In genomic region chr8:5964299-5964698, GRCm38 (mm10) we compare ENCODE assay signal across 22 mouse cellular contexts.
DNase-seq lines count a peak whose midpoint lies in the region; ATAC-seq and TF ChIP-seq lines count a peak whose summit lies in the region.
"Had no signal": no experiment of that assay in that cellular context is flagged by ENCODE, and none has a peak within 500 bp of the region (broad histone marks: within the 10 kb centered on the region; RNA-seq: fewer than 3 reads in every experiment).

No protein-coding gene starts in this region.

- H3K27ac ChIP-seq in stomach, embryonic 14.5 days (ENCODE audit: low read length), result no peak overlapping the region
- H3K27ac ChIP-seq in stomach, postnatal 0 days (replicated peaks), result no peak overlapping the region
- H3K27ac ChIP-seq in stomach, embryonic 15.5 days, result no peak overlapping the region
- no peak overlapping the region for H3K27ac ChIP-seq in stomach, embryonic 16.5 days (ENCODE audit: low read length)
- H3K27ac ChIP-seq in intestine, embryonic 15.5 days, result no peak overlapping the region

- TF ChIP-seq CTCF in stomach, postnatal 0 days (IDR thresholded peaks at IDR 0.05; ENCODE audit: low read depth), result no peak

- H3K9me3 ChIP-seq in stomach, embryonic 14.5 days (ENCODE audit: control insufficient read depth, low read depth, low read length), result no peaks in the 10 kb centered on the region
- no peaks in the 10 kb centered on the region for H3K9me3 ChIP-seq in stomach, postnatal 0 days (ENCODE audit: control insufficient read depth, low read length)
- H3K9me3 ChIP-seq in stomach, embryonic 15.5 days, result no peaks in the 10 kb centered on the region
- H3K9me3 ChIP-seq in stomach, embryonic 16.5 days (replicated peaks; ENCODE audit: control insufficient read depth, low read length), result no peaks in the 10 kb centered on the region
- H3K9me3 ChIP-seq in intestine, embryonic 15.5 days, result no peaks in the 10 kb centered on the region
- H3K9me3 ChIP-seq: G1E had no signal

- no peaks in the 10 kb centered on the region for H3K4me1 ChIP-seq in stomach, embryonic 14.5 days (ENCODE audit: control insufficient read depth, insufficient read depth, low read length)
- no peaks in the 10 kb centered on the region for H3K4me1 ChIP-seq in stomach, postnatal 0 days (replicated peaks; ENCODE audit: control insufficient read depth, insufficient read depth)
- H3K4me1 ChIP-seq in stomach, embryonic 15.5 days, result no peaks in the 10 kb centered on the region
- no peaks in the 10 kb centered on the region for H3K4me1 ChIP-seq in stomach, embryonic 16.5 days (ENCODE audit: control insufficient read depth, insufficient read depth, low read length)
- H3K4me1 ChIP-seq in intestine, embryonic 15.5 days (replicated peaks), result no peaks in the 10 kb centered on the region

- H3K4me3 ChIP-seq in stomach, embryonic 14.5 days (ENCODE audit: low read depth, low read length), result no peak overlapping the region
- no peak overlapping the region for H3K4me3 ChIP-seq in stomach, postnatal 0 days (ENCODE audit: low read depth, low read length)
- H3K4me3 ChIP-seq in stomach, embryonic 15.5 days (replicated peaks), result no peak overlapping the region
- H3K4me3 ChIP-seq in stomach, embryonic 16.5 days (replicated peaks; ENCODE audit: low read length), result no peak overlapping the region
- H3K4me3 ChIP-seq in intestine, embryonic 15.5 days (replicated peaks), result no peak overlapping the region

- H3K36me3 ChIP-seq in stomach, embryonic 14.5 days (ENCODE audit: control insufficient read depth, insufficient read depth, low read length), result no peaks in the 10 kb centered on the region
- no peaks in the 10 kb centered on the region for H3K36me3 ChIP-seq in stomach, postnatal 0 days (ENCODE audit: control insufficient read depth, insufficient read depth, low read length)
- no peaks in the 10 kb centered on the region for H3K36me3 ChIP-seq in stomach, embryonic 15.5 days
- no peaks in the 10 kb centered on the region for H3K36me3 ChIP-seq in stomach, embryonic 16.5 days (ENCODE audit: control insufficient read depth, insufficient read depth, low read length)
- no peaks in the 10 kb centered on the region for H3K36me3 ChIP-seq in intestine, embryonic 15.5 days
- H3K36me3 ChIP-seq: G1E had no signal

- no peaks in the 10 kb centered on the region for H3K27me3 ChIP-seq in stomach, embryonic 14.5 days (ENCODE audit: control insufficient read depth, insufficient read depth, low read length)
- no peaks in the 10 kb centered on the region for H3K27me3 ChIP-seq in stomach, postnatal 0 days (ENCODE audit: control insufficient read depth, insufficient read depth, low read length)
- no peaks in the 10 kb centered on the region for H3K27me3 ChIP-seq in stomach, embryonic 15.5 days (replicated peaks)
- no peaks in the 10 kb centered on the region for H3K27me3 ChIP-seq in stomach, embryonic 16.5 days (ENCODE audit: control insufficient read depth, insufficient read depth, low read length)
- H3K27me3 ChIP-seq in intestine, embryonic 15.5 days (replicated peaks), result no peaks in the 10 kb centered on the region
- H3K27me3 ChIP-seq: CH12.LX, Patski had no signal

- no peak overlapping the region for H3K9ac ChIP-seq in stomach, embryonic 14.5 days (replicated peaks; ENCODE audit: low read depth, low read length)
- no peak overlapping the region for H3K9ac ChIP-seq in stomach, postnatal 0 days (ENCODE audit: low read length)
- H3K9ac ChIP-seq in stomach, embryonic 15.5 days, result no peak overlapping the region
- H3K9ac ChIP-seq in stomach, embryonic 16.5 days (ENCODE audit: low read length), result no peak overlapping the region
- H3K9ac ChIP-seq in intestine, embryonic 15.5 days, result no peak overlapping the region

- ATAC-seq in stomach, embryonic 14.5 days (ENCODE audit: insufficient number of reproducible peaks, insufficient read depth, low FRiP score, low read depth), result peak; percentile 90
- no peak for ATAC-seq in stomach, postnatal 0 days (ENCODE audit: low FRiP score, low TSS enrichment)
- peak; percentile 83 for ATAC-seq in stomach, embryonic 15.5 days (ENCODE audit: insufficient read depth, low FRiP score, low read depth)
- peak; percentile 80 for ATAC-seq in stomach, embryonic 16.5 days (ENCODE audit: insufficient read depth, low FRiP score)
- ATAC-seq in intestine, embryonic 15.5 days, result no peak
- ATAC-seq: activated CD4-positive, CD25-positive, alpha-beta regulatory T cell, adult 4 months; CD4-positive, CD25-positive, alpha-beta regulatory T cell, adult 4 months; Patski had no signal

- 52% methylated on average over 1 of the region's 1 CpGs for WGBS in stomach, embryonic 14.5 days
- WGBS in stomach, postnatal 0 days, result 50% methylated on average over 1 of the region's 1 CpGs
- 49% methylated on average over 1 of the region's 1 CpGs for WGBS in stomach, embryonic 15.5 days
- 56% methylated on average over 1 of the region's 1 CpGs for WGBS in stomach, embryonic 16.5 days
- WGBS in intestine, embryonic 15.5 days, result 61% methylated on average over 1 of the region's 1 CpGs

- TF ChIP-seq EP300 in stomach, postnatal 0 days (optimal IDR thresholded peaks at IDR 0.05), result no peak

- peak; percentile 8 for DNase-seq in retina, embryonic 14.5 days (ENCODE audit: low spot score)
- no peak for DNase-seq in retina, postnatal 1 day
- no peak for DNase-seq in stomach, postnatal 0 days (ENCODE audit: low spot score)
- no peak for DNase-seq in frontal cortex, adult 2 months (ENCODE audit: extremely low spot score in 1 of 2, low spot score in 1 of 2)
- DNase-seq: adrenal gland, adult 2 months; adrenal gland, adult 8-10 months; adrenal gland, postnatal 10 days; adrenal gland, postnatal 14 days; adrenal gland, postnatal 25 days; adrenal gland, postnatal 36 days; B cell, adult 2 months; cerebellum, adult 11 months; cerebellum, adult 11-12 months had no signal

- no peak overlapping the region for H3K4me2 ChIP-seq in stomach, embryonic 14.5 days (replicated peaks; ENCODE audit: low read depth, low read length)
- H3K4me2 ChIP-seq in stomach, postnatal 0 days (replicated peaks; ENCODE audit: low read depth), result no peak overlapping the region
- no peak overlapping the region for H3K4me2 ChIP-seq in stomach, embryonic 15.5 days
- H3K4me2 ChIP-seq in stomach, embryonic 16.5 days (ENCODE audit: low read depth, low read length), result no peak overlapping the region
- H3K4me2 ChIP-seq in intestine, embryonic 15.5 days (replicated peaks), result no peak overlapping the region

Comparison
In these comparisons a context has a peak if more than half of its experiments do, and no peak if none do; other contexts are left out.
1. ATAC-seq: peak in stomach, embryonic 14.5 days (single experiment), stomach, embryonic 15.5 days (single experiment) and stomach, embryonic 16.5 days (single experiment); none in stomach, postnatal 0 days (single experiment) and intestine, embryonic 15.5 days (single experiment).